Mouse (Mus musculus): ENCODE measurements around the gene Lexm. TPM values are rescaled to one million over a fixed set of nuclear protein-coding genes. Genes with fewer than 3 reads are reported as not detected.
A peak's percentile ranks its signal among the peaks of the same experiment; 100 is the strongest.

Lexm gene
- polyA plus RNA-seq, 1 experiment from 2014 or later: not detected

DNA sequence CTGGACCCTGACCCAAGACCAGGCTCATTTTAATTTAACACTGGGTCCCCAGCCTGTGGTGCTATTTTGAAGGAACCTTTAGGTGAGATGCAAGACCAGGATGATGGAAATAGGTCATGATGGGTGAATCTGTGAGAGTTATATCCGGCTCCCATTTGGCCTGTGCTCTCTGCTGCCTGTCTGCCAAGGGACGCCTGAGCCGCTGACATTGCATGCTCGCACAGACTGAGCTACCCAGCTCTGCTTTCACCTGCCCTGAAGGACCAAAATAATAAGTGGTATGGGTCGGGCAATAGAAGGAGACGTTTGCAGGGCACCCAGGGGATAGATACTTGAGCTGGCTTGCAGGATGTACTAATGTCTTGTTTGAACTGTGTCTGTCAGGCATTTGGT lies 27.2 kb upstream of the Lexm start:
- Histone ChIP-seq H3K27me3 (no peaks in the 10 kb centered on the region), H3K4me3 (no peak overlapping the region), H3K36me3 (no peaks in the 10 kb centered on the region), H3K4me2 (no peak overlapping the region), H3K9ac (no peak overlapping the region), H3K9me3 (no peaks in the 10 kb centered on the region), H3K27ac (peak overlapping the region; percentile 43; the same call in 1 of the 2 replicates), H3K4me1 (peaks cover 12% of the 10 kb centered on the region)
- WGBS: 57% methylated on average over 6 of the region's 6 CpGs
- no peak for ATAC-seq (ENCODE audit: insufficient number of reproducible peaks, low FRiP score, low TSS enrichment, low read depth)

DNA sequence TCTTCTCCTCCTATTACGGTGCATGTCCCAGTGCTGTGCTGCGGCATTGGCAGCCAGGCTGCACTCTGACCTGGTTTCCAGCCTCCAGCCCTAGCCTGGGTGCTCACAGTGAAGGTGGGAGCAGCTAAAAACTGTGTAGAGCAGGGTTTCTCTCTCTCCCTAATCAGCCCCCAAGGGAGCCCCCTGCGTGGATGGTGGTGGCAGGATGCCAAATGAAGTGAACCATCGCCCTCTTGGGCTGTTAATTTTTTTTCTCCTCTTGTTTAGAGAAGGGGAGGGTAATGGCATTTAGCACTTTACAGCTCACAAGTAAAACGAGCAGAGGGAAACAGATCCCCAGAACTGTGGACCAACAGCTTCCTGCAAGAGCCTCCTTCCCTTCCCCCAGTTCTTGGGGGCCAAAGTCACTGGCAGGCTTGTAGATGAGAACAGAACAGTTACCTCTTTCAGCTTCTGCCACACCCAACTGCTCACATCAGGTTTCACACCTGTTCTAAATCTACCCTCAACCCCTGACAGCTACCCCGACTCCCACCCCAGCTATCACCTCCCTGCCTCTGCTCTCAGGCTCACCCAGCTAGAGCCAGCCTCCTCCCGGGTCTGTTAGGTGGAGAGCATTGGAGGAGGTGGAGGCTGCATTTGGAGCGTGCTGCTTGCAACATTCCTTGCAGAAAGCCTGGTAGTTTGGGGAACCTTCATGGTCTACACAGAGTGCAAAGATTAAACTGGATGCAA lies 26.6 kb upstream of the Lexm start:
- Histone ChIP-seq H3K9ac (no peak overlapping the region), H3K4me1 (peaks cover 12% of the 10 kb centered on the region), H3K4me2 (no peak overlapping the region), H3K4me3 (no peak overlapping the region), H3K27me3 (no peaks in the 10 kb centered on the region), H3K27ac (peak overlapping the region; percentile 43; the same call in 1 of the 2 replicates), H3K9me3 (no peaks in the 10 kb centered on the region), H3K36me3 (no peaks in the 10 kb centered on the region)
- 7% methylated on average over 8 of the region's 8 CpGs for WGBS
- no peak; the same call in 1 of the 2 replicates for ATAC-seq (ENCODE audit: insufficient number of reproducible peaks, low FRiP score, low TSS enrichment, low read depth)

DNA sequence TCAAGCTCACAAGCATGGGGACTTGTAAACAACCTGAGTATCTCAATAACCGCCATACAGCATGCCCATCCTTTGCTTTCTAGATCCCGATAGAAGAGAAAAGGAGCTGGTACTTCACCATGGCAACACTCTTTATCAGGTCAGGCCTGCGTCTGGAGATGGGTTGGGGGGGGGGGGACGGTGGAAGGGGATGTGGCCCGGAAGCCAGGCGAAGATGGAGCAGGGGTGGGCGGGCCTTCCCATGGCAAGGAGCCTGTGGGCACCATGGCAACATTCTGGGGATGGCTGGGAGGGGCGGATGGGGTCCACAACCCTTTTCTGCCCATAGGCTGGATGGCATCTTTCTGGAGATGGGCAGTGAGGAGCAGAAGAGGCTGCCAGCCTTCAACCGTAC lies 17.0 kb upstream of the Lexm start:
- no peak overlapping the region for H3K4me3 ChIP-seq
- H3K27me3 ChIP-seq: peaks cover 4% of the 10 kb centered on the region; the same call in 1 of the 2 replicates
- no peak overlapping the region for H3K4me2 ChIP-seq
- no peaks in the 10 kb centered on the region for H3K9me3 ChIP-seq
- H3K9ac ChIP-seq: no peak overlapping the region
- WGBS: 45% methylated on average over 9 of the region's 9 CpGs
- H3K4me1 ChIP-seq: peaks cover 32% of the 10 kb centered on the region
- H3K27ac ChIP-seq: peak overlapping the region; percentile 77
- ATAC-seq (ENCODE audit: insufficient number of reproducible peaks, low FRiP score, low TSS enrichment, low read depth): no peak
- H3K36me3 ChIP-seq: no peaks in the 10 kb centered on the region

- H3K27me3 ChIP-seq: peaks cover 4% of the 10 kb centered on the region; the same call in 1 of the 2 replicates
- ATAC-seq (ENCODE audit: insufficient number of reproducible peaks, low FRiP score, low TSS enrichment, low read depth): peak; percentile 62; the same call in 1 of the 2 replicates
- H3K4me2 ChIP-seq: 0 out of 2 replicates have a peak overlapping the region, but pooled peaks have one; percentile 8
- no peaks in the 10 kb centered on the region for H3K9me3 ChIP-seq
- no peak overlapping the region; the same call in 1 of the 2 replicates for H3K9ac ChIP-seq
- WGBS: 18% methylated on average over 8 of the region's 8 CpGs
- H3K4me3 ChIP-seq: no peak overlapping the region
- peak overlapping the region; percentile 77 for H3K27ac ChIP-seq
- no peaks in the 10 kb centered on the region for H3K36me3 ChIP-seq
- peaks cover 32% of the 10 kb centered on the region for H3K4me1 ChIP-seq
These were observed 16.4 kb upstream of the Lexm start for GRCm38 (mm10) chr4:106633281-106634085.

- no peak overlapping the region for H3K4me3 ChIP-seq
- H3K27me3 ChIP-seq: peaks cover 4% of the 10 kb centered on the region; the same call in 1 of the 2 replicates
- no peak overlapping the region for H3K4me2 ChIP-seq
- WGBS: 0% methylated on average over 1 of the region's 3 CpGs
- H3K4me1 ChIP-seq: peaks cover 32% of the 10 kb centered on the region
- H3K9ac ChIP-seq: no peak overlapping the region
- no peaks in the 10 kb centered on the region for H3K36me3 ChIP-seq
- H3K27ac ChIP-seq: 0 out of 2 replicates have a peak overlapping the region, but pooled peaks have one; percentile 77
- no peaks in the 10 kb centered on the region for H3K9me3 ChIP-seq
- ATAC-seq (ENCODE audit: insufficient number of reproducible peaks, low FRiP score, low TSS enrichment, low read depth): no peak
These were observed 15.3 kb upstream of the Lexm start for GRCm38 (mm10) chr4:106632313-106632712.

GRCm38 (mm10) chr4:106630333-106631220 lies 13.5 kb upstream of the Lexm start:
- 15% methylated on average over 14 of the region's 14 CpGs for WGBS
- Histone ChIP-seq H3K9me3 (no peaks in the 10 kb centered on the region), H3K9ac (no peak overlapping the region), H3K4me2 (peak overlapping the region; percentile 6; the same call in 1 of the 2 replicates), H3K27ac (peak overlapping the region; percentile 62), H3K4me1 (peaks cover 32% of the 10 kb centered on the region), H3K27me3 (peaks cover 1% of the 10 kb centered on the region; the same call in 1 of the 2 replicates), H3K4me3 (no peak overlapping the region), H3K36me3 (no peaks in the 10 kb centered on the region)
- ATAC-seq (ENCODE audit: insufficient number of reproducible peaks, low FRiP score, low TSS enrichment, low read depth): peak; percentile 46; the same call in 1 of the 2 replicates

- Histone ChIP-seq H3K9ac (no peak overlapping the region), H3K9me3 (no peaks in the 10 kb centered on the region), H3K27ac (peak overlapping the region; percentile 5; the same call in 1 of the 2 replicates), H3K36me3 (no peaks in the 10 kb centered on the region), H3K4me2 (no peak overlapping the region), H3K4me3 (no peak overlapping the region), H3K4me1 (peaks cover 32% of the 10 kb centered on the region), H3K27me3 (peaks cover 12% of the 10 kb centered on the region)
- ATAC-seq (ENCODE audit: insufficient number of reproducible peaks, low FRiP score, low TSS enrichment, low read depth): no peak
- 63% methylated on average over 5 of the region's 5 CpGs for WGBS
These were observed 12.3 kb upstream of the Lexm start for GRCm38 (mm10) chr4:106629374-106629773.

DNA sequence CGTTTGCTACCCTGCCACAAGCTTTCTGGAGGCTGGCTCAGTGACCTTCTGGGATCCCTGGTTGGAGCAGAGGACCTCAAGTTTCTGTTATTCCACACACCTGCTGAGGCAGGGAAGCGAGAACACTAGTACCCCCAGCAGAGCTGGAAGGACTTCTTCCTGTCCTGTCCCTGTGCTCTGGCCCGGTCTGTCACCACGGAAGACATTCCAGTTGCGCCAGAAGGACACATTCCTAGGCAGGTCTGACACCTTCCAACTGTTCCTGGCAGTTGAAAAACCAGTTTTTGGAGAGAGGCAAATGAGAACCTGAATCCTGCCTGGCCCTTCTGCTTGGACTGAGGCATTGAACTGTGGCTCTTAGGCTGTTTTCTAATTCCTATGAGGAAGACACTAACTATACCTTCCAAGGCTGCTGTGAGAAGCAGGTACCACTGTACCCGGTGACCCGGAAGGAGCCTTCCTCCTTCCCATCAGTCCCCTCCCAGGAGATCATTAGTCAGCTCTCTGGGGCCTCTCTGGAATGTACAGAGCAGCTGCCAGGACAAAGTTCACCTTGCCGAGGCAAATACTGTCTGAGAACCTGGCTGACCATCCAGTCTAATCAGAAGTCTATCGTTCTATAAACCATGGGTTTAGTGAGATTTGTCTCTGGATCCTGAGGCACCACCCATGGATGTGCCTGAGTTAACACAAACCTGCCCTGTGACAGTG lies 11.8 kb upstream of the Lexm start:
- H3K27ac ChIP-seq: peak overlapping the region; percentile 5; the same call in 1 of the 2 replicates
- no peaks in the 10 kb centered on the region for H3K9me3 ChIP-seq
- peaks cover 18% of the 10 kb centered on the region for H3K27me3 ChIP-seq
- H3K4me1 ChIP-seq: peaks cover 26% of the 10 kb centered on the region
- no peak overlapping the region for H3K9ac ChIP-seq
- no peak overlapping the region for H3K4me3 ChIP-seq
- no peaks in the 10 kb centered on the region for H3K36me3 ChIP-seq
- no peak overlapping the region for H3K4me2 ChIP-seq
- no peak for ATAC-seq (ENCODE audit: insufficient number of reproducible peaks, low FRiP score, low TSS enrichment, low read depth)
- 29% methylated on average over 9 of the region's 9 CpGs for WGBS

DNA sequence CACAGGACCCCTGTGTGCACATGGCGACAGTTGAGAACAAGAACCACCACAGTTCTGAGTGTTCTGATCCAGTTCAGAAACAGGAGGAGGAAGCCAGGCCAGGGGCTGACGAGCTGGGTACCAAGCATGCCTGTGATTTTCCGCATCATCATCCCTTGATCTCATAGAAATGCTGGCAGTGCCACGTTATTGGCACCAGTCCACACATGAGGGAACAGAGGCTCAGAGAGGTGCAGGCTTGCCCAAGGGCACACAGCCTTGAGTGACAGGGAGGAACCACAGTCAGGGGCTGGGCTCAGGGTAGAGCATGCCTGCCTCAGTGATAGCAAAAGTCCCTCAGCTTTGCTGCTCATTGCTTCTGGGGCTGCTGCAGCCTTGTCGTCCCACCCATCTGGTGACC lies 10.8 kb upstream of the Lexm start:
- Histone ChIP-seq H3K4me3 (no peak overlapping the region), H3K4me1 (peaks cover 17% of the 10 kb centered on the region), H3K36me3 (no peaks in the 10 kb centered on the region), H3K27ac (no peak overlapping the region), H3K9ac (no peak overlapping the region), H3K9me3 (no peaks in the 10 kb centered on the region), H3K27me3 (peaks cover 28% of the 10 kb centered on the region), H3K4me2 (no peak overlapping the region)
- WGBS: 70% methylated on average over 5 of the region's 5 CpGs
- no peak for ATAC-seq (ENCODE audit: insufficient number of reproducible peaks, low FRiP score, low TSS enrichment, low read depth)

GRCm38 (mm10) chr4:106624271-106624670 lies 7.2 kb upstream of the Lexm start:
- Histone ChIP-seq H3K9ac (no peak overlapping the region), H3K27me3 (peaks cover 45% of the 10 kb centered on the region), H3K27ac (no peak overlapping the region), H3K4me1 (peaks cover 11% of the 10 kb centered on the region), H3K9me3 (no peaks in the 10 kb centered on the region), H3K36me3 (no peaks in the 10 kb centered on the region), H3K4me2 (no peak overlapping the region), H3K4me3 (no peak overlapping the region)
- 91% methylated on average over 10 of the region's 10 CpGs for WGBS
- ATAC-seq (ENCODE audit: insufficient number of reproducible peaks, low FRiP score, low TSS enrichment, low read depth): no peak

- Histone ChIP-seq H3K4me3 (peak overlapping the region; percentile 29), H3K4me1 (peaks cover 11% of the 10 kb centered on the region), H3K4me2 (0 out of 2 replicates have a peak overlapping the region, but pooled peaks have one; percentile 26), H3K9me3 (no peaks in the 10 kb centered on the region), H3K36me3 (no peaks in the 10 kb centered on the region), H3K27ac (no peak overlapping the region), H3K9ac (no peak overlapping the region), H3K27me3 (peaks cover 45% of the 10 kb centered on the region)
- no peak for ATAC-seq (ENCODE audit: insufficient number of reproducible peaks, low FRiP score, low TSS enrichment, low read depth)
- 24% methylated on average over 28 of the region's 28 CpGs for WGBS
These were observed 5.7 kb upstream of the Lexm start for GRCm38 (mm10) chr4:106622712-106623111.
